Mouse (Mus musculus): ENCODE results near the gene Lsmem1.

- TF ChIP-seq TAL1 (conservative IDR thresholded peaks at IDR 0.05; ENCODE audit: low read depth, low read length) (no peak), CTCF (IDR thresholded peaks at IDR 0.05; ENCODE audit: low read depth, low read length) (no peak), GATA1 (IDR thresholded peaks at IDR 0.05; ENCODE audit: borderline replicate concordance, low read length) (no peak)
Measured at GRCm38 (mm10) chr12:40169675-40170074, 29.6 kb downstream of the Lsmem1 start.
